Mouse (Mus musculus): ENCODE results near the gene Pigq.

DNA sequence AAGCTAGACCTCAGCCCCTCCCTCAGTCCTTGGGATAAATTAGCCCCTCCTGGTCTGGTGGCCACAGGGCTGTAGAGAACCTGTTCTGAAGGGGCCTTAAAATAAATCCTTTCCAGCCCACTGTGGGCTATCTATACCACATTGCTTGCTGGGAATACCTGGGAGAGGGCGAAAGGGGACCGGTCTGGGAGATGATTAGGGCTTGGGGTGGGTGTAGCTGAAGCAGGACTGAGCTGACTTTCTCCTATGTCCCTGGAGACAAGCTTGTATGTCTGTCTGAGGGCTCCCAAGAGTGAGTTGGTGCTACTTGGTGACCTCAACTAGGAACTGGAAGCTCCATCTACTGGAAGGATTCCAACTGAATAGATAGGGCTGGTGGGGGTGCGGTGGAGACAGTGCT is 67.7 kb downstream of the Pigq start:
- TF ChIP-seq CTCF (conservative IDR thresholded peaks at IDR 0.05; ENCODE audit: insufficient read depth, insufficient read length, low read depth, low read length): no peak
- no peak for TF ChIP-seq POLR2A (IDR thresholded peaks at IDR 0.05; ENCODE audit: low read depth, low read length)

All from kidney, adult 2 months (tissue).